ENCODE assay signal across 9 mouse cellular contexts in genomic region chr3:103421275-103421621, GRCm38 (mm10).
A peak's percentile ranks its signal among the peaks of the same experiment; 100 is the strongest.
DNase-seq lines count a peak whose midpoint lies in the region; ATAC-seq and TF ChIP-seq lines count a peak whose summit lies in the region.
"Had no signal": no experiment of that assay in that cellular context is flagged by ENCODE, and none has a peak within 500 bp of the region (broad histone marks: within the 10 kb centered on the region; RNA-seq: fewer than 3 reads in every experiment).

No protein-coding gene starts in this region.

- peak overlapping the region; percentile 43; the same call in 1 of the 2 replicates for H3K27ac ChIP-seq in layer of hippocampus, adult 2 months
- H3K27ac ChIP-seq in embryonic facial prominence, embryonic 13.5 days = 0 out of 2 replicates have a peak overlapping the region, but pooled peaks have one; percentile 28
- no peak overlapping the region for H3K27ac ChIP-seq in kidney, adult 2 months (ENCODE audit: insufficient read depth, low read depth, low read length)
- no peak overlapping the region for H3K27ac ChIP-seq in liver, embryonic 11.5 days (ENCODE audit: low read depth, low read length)

- no peaks in the 10 kb centered on the region for H3K9me3 ChIP-seq in embryonic facial prominence, embryonic 13.5 days
- no peaks in the 10 kb centered on the region for H3K9me3 ChIP-seq in liver, embryonic 11.5 days (ENCODE audit: control insufficient read depth, low read length)
- H3K9me3 ChIP-seq: G1E had no signal

- H3K36me3 ChIP-seq in embryonic facial prominence, embryonic 13.5 days = no peaks in the 10 kb centered on the region
- no peaks in the 10 kb centered on the region for H3K36me3 ChIP-seq in kidney, adult 2 months (ENCODE audit: control insufficient read depth, insufficient read depth, low read length)
- no peaks in the 10 kb centered on the region for H3K36me3 ChIP-seq in liver, embryonic 11.5 days (ENCODE audit: control insufficient read depth, insufficient read depth, low read length)
- H3K36me3 ChIP-seq: G1E had no signal

- DNase-seq in layer of hippocampus, adult 2 months (ENCODE audit: low spot score in 2 of 2) = no peak
- no peak for DNase-seq in layer of hippocampus, adult 9-11 months
- DNase-seq in kidney, adult 2 months = peak; percentile 75
- peak; percentile 28 to 66 for DNase-seq in lung, postnatal 4 days
- no peak for DNase-seq in cerebellum, adult 11 months
- no peak for DNase-seq in heart, adult 9 months (ENCODE audit: low spot score in 2 of 2)
- DNase-seq in liver, embryonic 11.5 days (ENCODE audit: low spot score) = no peak

- H3K4me3 ChIP-seq in layer of hippocampus, adult 2 months = peak overlapping the region; percentile 11; the same call in 1 of the 2 replicates
- no peak overlapping the region for H3K4me3 ChIP-seq in embryonic facial prominence, embryonic 13.5 days
- no peak overlapping the region for H3K4me3 ChIP-seq in kidney, adult 2 months (ENCODE audit: insufficient read depth, low read depth, low read length)
- H3K4me3 ChIP-seq in liver, embryonic 11.5 days (ENCODE audit: low read depth, low read length) = no peak overlapping the region

- no peak overlapping the region for H3K9ac ChIP-seq in embryonic facial prominence, embryonic 13.5 days
- H3K9ac ChIP-seq in liver, embryonic 11.5 days (ENCODE audit: low read depth, low read length) = no peak overlapping the region

- H3K27me3 ChIP-seq in embryonic facial prominence, embryonic 13.5 days = no peaks in the 10 kb centered on the region
- no peaks in the 10 kb centered on the region; the same call in 1 of the 2 replicates for H3K27me3 ChIP-seq in kidney, adult 2 months (replicated peaks; ENCODE audit: control insufficient read depth, insufficient read depth, low read length)
- H3K27me3 ChIP-seq in liver, embryonic 11.5 days (replicated peaks; ENCODE audit: control insufficient read depth, insufficient read depth, low read length) = no peaks in the 10 kb centered on the region

- TF ChIP-seq POLR2A in kidney, adult 2 months (IDR thresholded peaks at IDR 0.05; ENCODE audit: low read depth, low read length) = no peak

- TF ChIP-seq CTCF in layer of hippocampus, adult 2 months (conservative IDR thresholded peaks at IDR 0.05) = no peak
- no peak for TF ChIP-seq CTCF in kidney, adult 2 months (conservative IDR thresholded peaks at IDR 0.05; ENCODE audit: insufficient read depth, insufficient read length, low read depth, low read length)

- ATAC-seq in embryonic facial prominence, embryonic 13.5 days (ENCODE audit: insufficient number of reproducible peaks, insufficient read depth, low FRiP score, low TSS enrichment, low read depth) = no peak
- ATAC-seq in liver, embryonic 11.5 days (replicated peaks; ENCODE audit: low FRiP score) = no peak

- WGBS in embryonic facial prominence, embryonic 13.5 days = 37% methylated on average over 9 of the region's 9 CpGs
- WGBS in kidney, adult 2 months = 6% methylated on average over 9 of the region's 9 CpGs
- WGBS in liver, embryonic 11.5 days = 76% methylated on average over 9 of the region's 9 CpGs

- peaks cover 28% of the 10 kb centered on the region for H3K4me1 ChIP-seq in embryonic facial prominence, embryonic 13.5 days
- H3K4me1 ChIP-seq in kidney, adult 2 months (ENCODE audit: control insufficient read depth, insufficient read depth, low read length) = peaks cover 4% of the 10 kb centered on the region
- H3K4me1 ChIP-seq in liver, embryonic 11.5 days (replicated peaks; ENCODE audit: control insufficient read depth, insufficient read depth, low read length) = no peaks in the 10 kb centered on the region; the same call in 1 of the 2 replicates

- H3K4me2 ChIP-seq in embryonic facial prominence, embryonic 13.5 days = no peak overlapping the region
- no peak overlapping the region for H3K4me2 ChIP-seq in liver, embryonic 11.5 days

Comparison
In these comparisons a context has a peak if more than half of its experiments do, and no peak if none do; other contexts are left out.
1. DNase-seq: peak in kidney, adult 2 months (single experiment) and lung, postnatal 4 days (2 of 2); none in layer of hippocampus, adult 2 months (0 of 2), layer of hippocampus, adult 9-11 months (single experiment), cerebellum, adult 11 months (single experiment), heart, adult 9 months (0 of 2) and liver, embryonic 11.5 days (single experiment).
2. H3K27ac ChIP-seq: peak in layer of hippocampus, adult 2 months (single experiment) and embryonic facial prominence, embryonic 13.5 days (single experiment); none in kidney, adult 2 months (single experiment) and liver, embryonic 11.5 days (single experiment).